Mouse (Mus musculus) intestine, embryonic 15.5 days (tissue): ENCODE results near the gene Btbd3. TPM values are rescaled to one million over a fixed set of nuclear protein-coding genes. Genes with fewer than 3 reads are reported as not detected.
A peak's percentile ranks its signal among the peaks of the same experiment; 100 is the strongest.

Experiments used
- ATAC-seq: fragments of 200-750 bp; cut with Nextera tagmentation; 2 replicates; pipeline ENCODE4 v1.8.0; 2017; ENCODE audit warnings: moderate TSS enrichment, moderate library complexity
- H3K27ac ChIP-seq: fragments of 300-500 bp; sonication (generic); 2 replicates; pipeline ENCODE4 v1.5.1; 2015; ENCODE audit warnings: mild to moderate bottlenecking, inconsistent platforms
- H3K27me3 ChIP-seq: fragments of 300-500 bp; sonication (generic); replicated peaks from 2 replicates; pipeline ENCODE4 v1.6.1; 2015; ENCODE audit warnings: inconsistent platforms
- H3K36me3 ChIP-seq: fragments of 300-500 bp; sonication (generic); 2 replicates; pipeline ENCODE4 v1.6.1; 2015; ENCODE audit warnings: inconsistent platforms
- H3K4me1 ChIP-seq: fragments of 300-500 bp; sonication (generic); replicated peaks from 2 replicates; pipeline ENCODE4 v1.6.1; 2015; ENCODE audit warnings: inconsistent platforms
- H3K4me2 ChIP-seq: fragments of 300-500 bp; sonication (generic); replicated peaks from 2 replicates; pipeline ENCODE4 v1.6.1; 2015; ENCODE audit warnings: mild to moderate bottlenecking, inconsistent platforms
- H3K4me3 ChIP-seq: fragments of 300-500 bp; sonication (generic); replicated peaks from 2 replicates; pipeline ENCODE4 v1.5.1; 2015; ENCODE audit warnings: inconsistent platforms
- H3K9ac ChIP-seq: fragments of 300-500 bp; sonication (generic); 2 replicates; pipeline ENCODE4 v1.6.1; 2015; ENCODE audit warnings: inconsistent platforms
- H3K9me3 ChIP-seq: fragments of 300-500 bp; sonication (generic); 2 replicates; pipeline ENCODE4 v1.6.1; 2016; ENCODE audit warnings: inconsistent platforms
- WGBS: fragments of 180-500 bp; shearing (Covaris S2); methylation state at CpG from one replicate; pipeline ENCODE4 v1.1.7; 2015; 5-methylcytosine and 5-hydroxymethylcytosine counted together
- polyA plus RNA-seq: library from polyadenylated mRNA; unstranded; fragments of >200 nt; fragmentation: Nextera tagmentation; extraction: Ambion mirVana; gene quantifications from 2 replicates; pipeline ENCODE4 v1.2.1, GENCODE M21; 2015

The Btbd3 gene
- polyA plus RNA-seq, 1 experiment from 2014 or later, result 21.6 TPM

DNA sequence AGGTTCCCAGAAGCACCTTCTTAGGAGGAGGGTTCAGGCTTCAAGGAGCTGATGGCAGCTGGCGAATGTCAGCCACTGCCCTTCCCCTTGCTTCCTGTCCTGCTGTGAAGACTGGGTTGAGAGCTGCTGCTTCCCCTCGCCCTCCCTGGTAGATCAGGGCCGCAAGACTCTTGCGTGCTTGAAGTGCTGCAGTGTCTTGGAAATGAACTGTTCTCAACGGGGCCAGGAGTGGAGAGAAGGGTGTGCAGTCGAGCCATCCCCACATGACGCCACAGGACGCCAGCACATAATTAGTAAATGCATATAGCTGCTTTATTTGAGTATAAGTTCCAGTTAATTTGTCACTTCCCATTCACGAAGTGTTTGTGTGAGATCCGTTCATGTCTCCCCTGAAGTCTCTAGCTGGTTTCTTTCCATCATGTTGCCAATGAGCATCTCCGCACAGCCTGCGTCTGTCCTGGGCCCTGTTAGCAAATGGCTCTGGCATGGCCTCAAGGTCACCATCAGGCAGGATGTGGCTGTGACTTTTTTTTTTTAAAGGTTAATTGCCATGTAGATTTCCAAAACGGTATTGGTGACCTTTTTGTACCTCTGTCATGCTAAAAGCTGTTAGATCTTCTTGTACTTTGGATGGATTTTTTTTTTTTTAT is 9.1 kb downstream of the Btbd3 start:
- Histone ChIP-seq H3K9ac (no peak overlapping the region), H3K4me2 (peak overlapping the region; percentile 19; the same call in 1 of the 2 replicates), H3K9me3 (no peaks in the 10 kb centered on the region), H3K27ac (peak overlapping the region; percentile 56), H3K4me3 (no peak overlapping the region), H3K27me3 (no peaks in the 10 kb centered on the region), H3K36me3 (no peaks in the 10 kb centered on the region), H3K4me1 (peaks cover 36% of the 10 kb centered on the region)
- ATAC-seq, result peak; percentile 19
- 22% methylated on average over 13 of the region's 13 CpGs for WGBS

DNA sequence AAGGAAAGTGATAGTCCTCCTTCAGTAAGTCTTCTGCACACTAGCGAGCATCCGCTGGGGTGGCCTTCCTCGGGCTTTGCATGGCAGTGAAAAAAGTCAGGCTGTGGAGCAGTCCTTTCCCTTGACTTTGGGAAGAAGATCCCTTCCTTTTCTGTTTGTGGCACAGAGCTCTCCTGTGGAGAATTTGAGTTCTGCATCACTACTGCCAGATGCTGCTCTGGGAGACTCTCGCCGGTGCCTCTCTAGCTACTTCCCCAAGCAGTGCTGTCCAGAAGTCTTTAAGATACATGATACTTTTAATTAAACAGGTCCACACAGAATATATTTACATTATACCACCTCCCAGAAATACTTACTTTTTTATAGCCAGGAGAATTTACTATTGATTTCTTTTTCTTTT is 10.3 kb downstream of the Btbd3 start:
- Histone ChIP-seq H3K36me3 (no peaks in the 10 kb centered on the region), H3K4me3 (no peak overlapping the region), H3K27me3 (no peaks in the 10 kb centered on the region), H3K4me1 (peaks cover 27% of the 10 kb centered on the region), H3K4me2 (no peak overlapping the region; the same call in 1 of the 2 replicates), H3K9ac (no peak overlapping the region), H3K27ac (no peak overlapping the region), H3K9me3 (no peaks in the 10 kb centered on the region)
- WGBS, result 68% methylated on average over 5 of the region's 5 CpGs
- ATAC-seq, result no peak

- peaks cover 34% of the 10 kb centered on the region for H3K4me1 ChIP-seq
- H3K27ac ChIP-seq, result peak overlapping the region; percentile 51
- no peaks in the 10 kb centered on the region for H3K9me3 ChIP-seq
- 46% methylated on average over 4 of the region's 4 CpGs for WGBS
- no peaks in the 10 kb centered on the region for H3K27me3 ChIP-seq
- peak overlapping the region; percentile 26 for H3K4me2 ChIP-seq
- H3K36me3 ChIP-seq, result no peaks in the 10 kb centered on the region
- no peak overlapping the region for H3K9ac ChIP-seq
- ATAC-seq, result peak; percentile 95
- H3K4me3 ChIP-seq, result no peak overlapping the region
Measured at GRCm38 (mm10) chr2:138267852-138268513, 11.6 kb downstream of the Btbd3 start.

GRCm38 (mm10) chr2:138269330-138269729 is 13.0 kb downstream of the Btbd3 start:
- ATAC-seq, result no peak
- H3K27me3 ChIP-seq, result no peaks in the 10 kb centered on the region
- no peaks in the 10 kb centered on the region for H3K36me3 ChIP-seq
- H3K4me1 ChIP-seq, result peaks cover 38% of the 10 kb centered on the region
- H3K4me2 ChIP-seq, result no peak overlapping the region
- H3K9me3 ChIP-seq, result no peaks in the 10 kb centered on the region
- no peak overlapping the region for H3K4me3 ChIP-seq
- H3K9ac ChIP-seq, result no peak overlapping the region
- no peak overlapping the region for H3K27ac ChIP-seq

- H3K27me3 ChIP-seq, result no peaks in the 10 kb centered on the region
- no peaks in the 10 kb centered on the region for H3K36me3 ChIP-seq
- no peak for ATAC-seq
- H3K4me2 ChIP-seq, result no peak overlapping the region
- peaks cover 33% of the 10 kb centered on the region for H3K4me1 ChIP-seq
- WGBS, result 76% methylated on average over 9 of the region's 9 CpGs
- H3K9me3 ChIP-seq, result no peaks in the 10 kb centered on the region
- H3K27ac ChIP-seq, result no peak overlapping the region
- no peak overlapping the region for H3K9ac ChIP-seq
- H3K4me3 ChIP-seq, result no peak overlapping the region
Measured at GRCm38 (mm10) chr2:138273404-138274073, 17.2 kb downstream of the Btbd3 start.

- WGBS, result 61% methylated on average over 5 of the region's 5 CpGs
- H3K4me2 ChIP-seq, result no peak overlapping the region
Measured at GRCm38 (mm10) chr2:138274086-138274485, 17.7 kb downstream of the Btbd3 start.

GRCm38 (mm10) chr2:138277842-138278691 is 21.7 kb downstream of the Btbd3 start:
- H3K9me3 ChIP-seq, result no peaks in the 10 kb centered on the region
- peaks cover 30% of the 10 kb centered on the region for H3K4me1 ChIP-seq
- peak; percentile 86 for ATAC-seq
- H3K4me2 ChIP-seq, result peak overlapping the region; percentile 61
- H3K9ac ChIP-seq, result peak overlapping the region; percentile 38
- WGBS, result 10% methylated on average over 17 of the region's 17 CpGs
- H3K27me3 ChIP-seq, result no peaks in the 10 kb centered on the region
- H3K36me3 ChIP-seq, result no peaks in the 10 kb centered on the region
- H3K27ac ChIP-seq, result peak overlapping the region; percentile 82
- H3K4me3 ChIP-seq, result peak overlapping the region; percentile 35

More at GRCm38 (mm10) chr2:138274086-138274485, 17.7 kb downstream of the Btbd3 start:
- Histone ChIP-seq H3K9ac (no peak overlapping the region), H3K9me3 (no peaks in the 10 kb centered on the region), H3K27ac (no peak overlapping the region), H3K4me1 (peaks cover 36% of the 10 kb centered on the region), H3K36me3 (no peaks in the 10 kb centered on the region), H3K4me3 (no peak overlapping the region), H3K27me3 (no peaks in the 10 kb centered on the region)
- ATAC-seq, result peak; percentile 52

DNA sequence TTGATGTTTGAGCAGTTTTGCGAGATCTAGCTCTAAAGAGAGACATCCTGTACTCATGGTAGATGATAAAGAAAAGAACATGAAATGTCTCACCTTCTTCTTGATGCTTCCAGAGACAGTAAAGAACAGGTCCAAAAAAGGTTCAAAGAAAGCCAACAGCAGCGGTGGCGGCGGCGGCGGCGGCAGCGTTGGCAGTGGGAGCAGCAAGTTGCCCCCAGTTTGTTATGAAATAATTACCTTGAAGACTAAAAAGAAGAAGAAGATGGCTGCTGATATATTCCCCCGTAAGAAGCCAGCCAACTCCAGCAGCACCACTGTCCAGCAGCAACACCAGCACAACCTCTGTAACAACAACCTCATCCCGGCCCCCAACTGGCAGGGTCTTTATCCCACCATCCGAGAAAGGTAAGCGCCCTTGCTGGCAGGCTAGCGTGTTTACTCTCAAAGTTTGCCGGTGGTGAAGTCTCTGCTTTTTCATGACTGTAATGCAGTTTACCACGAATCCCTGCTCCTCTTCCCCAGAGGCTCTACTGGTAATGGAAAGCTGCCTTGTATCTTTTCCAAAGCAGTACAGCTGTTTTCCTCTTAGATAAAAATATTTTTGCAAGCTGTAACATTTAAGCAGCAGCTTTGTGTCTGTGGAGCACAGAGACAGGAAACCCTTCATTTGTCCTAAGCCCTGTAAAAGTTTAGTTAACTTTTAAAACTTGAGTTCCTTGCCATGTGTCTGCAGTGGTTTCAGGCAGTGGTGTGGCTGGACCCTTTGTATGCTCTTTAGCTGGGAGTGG is 22.7 kb downstream of the Btbd3 start:
- H3K4me2 ChIP-seq, result peak overlapping the region; percentile 61
- WGBS, result 53% methylated on average over 15 of the region's 15 CpGs

DNA sequence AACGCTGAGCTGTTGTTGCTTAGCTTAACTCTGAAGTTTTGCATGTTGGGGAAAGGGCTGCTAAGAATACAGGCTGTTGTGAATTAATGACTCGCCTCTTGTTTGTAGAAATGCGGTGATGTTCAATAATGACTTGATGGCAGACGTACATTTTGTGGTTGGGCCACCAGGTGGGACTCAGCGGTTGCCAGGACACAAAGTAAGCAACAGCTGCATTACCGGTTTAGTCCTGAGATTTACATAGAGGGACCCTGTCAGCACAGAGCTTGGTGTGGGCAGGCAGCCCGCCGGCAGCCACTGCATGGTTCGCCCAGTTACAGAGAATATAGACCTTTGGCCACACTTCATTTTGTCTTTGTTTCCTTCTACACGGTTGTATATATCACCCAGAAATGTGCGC is 23.3 kb downstream of the Btbd3 start:
- Histone ChIP-seq H3K4me2 (peak overlapping the region; percentile 61), H3K27me3 (no peaks in the 10 kb centered on the region), H3K27ac (peak overlapping the region; percentile 82), H3K9ac (peak overlapping the region; percentile 17; the same call in 1 of the 2 replicates), H3K36me3 (peaks cover 10% of the 10 kb centered on the region; the same call in 1 of the 2 replicates), H3K9me3 (no peaks in the 10 kb centered on the region), H3K4me1 (peaks cover 24% of the 10 kb centered on the region), H3K4me3 (peak overlapping the region; percentile 35)
- peak; percentile 42 for ATAC-seq
- WGBS, result 31% methylated on average over 11 of the region's 11 CpGs

More for the DNA sequence above, 22.7 kb downstream of the Btbd3 start:
- Histone ChIP-seq H3K4me3 (peak overlapping the region; percentile 35), H3K36me3 (peaks cover 8% of the 10 kb centered on the region; the same call in 1 of the 2 replicates), H3K27me3 (no peaks in the 10 kb centered on the region), H3K4me1 (peaks cover 27% of the 10 kb centered on the region), H3K27ac (peak overlapping the region; percentile 82), H3K9me3 (no peaks in the 10 kb centered on the region), H3K9ac (peak overlapping the region; percentile 38; the same call in 1 of the 2 replicates)
- ATAC-seq, result no peak; the same call in 1 of the 2 replicates

- H3K4me3 ChIP-seq, result peak overlapping the region; percentile 35
- H3K27ac ChIP-seq, result peak overlapping the region; percentile 82
- peak overlapping the region; percentile 61 for H3K4me2 ChIP-seq
- no peaks in the 10 kb centered on the region for H3K27me3 ChIP-seq
- peak overlapping the region; percentile 17; the same call in 1 of the 2 replicates for H3K9ac ChIP-seq
- peaks cover 23% of the 10 kb centered on the region for H3K4me1 ChIP-seq
- H3K36me3 ChIP-seq, result peaks cover 10% of the 10 kb centered on the region; the same call in 1 of the 2 replicates
- H3K9me3 ChIP-seq, result no peaks in the 10 kb centered on the region
- WGBS, result 46% methylated on average over 17 of the region's 17 CpGs
- ATAC-seq, result 0 out of 2 replicates have a peak, but pooled peaks have one; percentile 26
Measured at GRCm38 (mm10) chr2:138280225-138280711, 23.9 kb downstream of the Btbd3 start.
